Mouse (Mus musculus) intestine, postnatal 0 days (tissue): ENCODE results near the gene Anks1. TPM values are rescaled to one million over a fixed set of nuclear protein-coding genes. Genes with fewer than 3 reads are reported as not detected.
A peak's percentile ranks its signal among the peaks of the same experiment; 100 is the strongest.

Experiments
- ATAC-seq: fragments of 200-750 bp; cut with Nextera tagmentation; 2 replicates; pipeline ENCODE4 v1.8.0; 2017; ENCODE audit warnings: mild to moderate bottlenecking, moderate TSS enrichment, moderate library complexity
- H3K27ac ChIP-seq: fragments of 300-500 bp; sonication (generic); 2 replicates; pipeline ENCODE4 v1.5.1; 2014; ENCODE audit warnings: mild to moderate bottlenecking, low read depth, low read length, moderate library complexity
- H3K27me3 ChIP-seq: fragments of 300-500 bp; sonication (generic); replicated peaks from 2 replicates; pipeline ENCODE4 v1.6.1; 2014; ENCODE audit warnings: low read length, mixed read lengths; ENCODE audit not compliant: control insufficient read depth, insufficient read depth
- H3K36me3 ChIP-seq: fragments of 300-500 bp; sonication (generic); 2 replicates; pipeline ENCODE4 v1.6.1; 2014; ENCODE audit warnings: mild to moderate bottlenecking, moderate library complexity; ENCODE audit not compliant: control insufficient read depth, insufficient read depth
- H3K4me1 ChIP-seq: fragments of 300-500 bp; sonication (generic); replicated peaks from 2 replicates; pipeline ENCODE4 v1.6.1; 2014; ENCODE audit warnings: antibody characterized with exemption, low read length, mixed read lengths; ENCODE audit not compliant: control insufficient read depth, insufficient read depth
- H3K4me2 ChIP-seq: fragments of 300-500 bp; sonication (generic); replicated peaks from 2 replicates; pipeline ENCODE4 v1.6.1; 2014; ENCODE audit warnings: low read depth, mild to moderate bottlenecking, moderate library complexity
- H3K4me3 ChIP-seq: fragments of 300-500 bp; sonication (generic); 2 replicates; pipeline ENCODE4 v1.5.1; 2014; ENCODE audit warnings: low read depth, low read length
- H3K9ac ChIP-seq: fragments of 300-500 bp; sonication (generic); 2 replicates; pipeline ENCODE4 v1.6.1; 2014; ENCODE audit warnings: mild to moderate bottlenecking, low read depth, low read length
- H3K9me3 ChIP-seq: fragments of 300-500 bp; sonication (generic); 2 replicates; pipeline ENCODE4 v1.6.1; 2016; ENCODE audit warnings: mixed run types; ENCODE audit not compliant: control insufficient read depth
- CTCF ChIP-seq: sonication (generic); IDR thresholded peaks from 2 replicates; pipeline ENCODE4 v1.5.1; 2016; ENCODE audit warnings: low read depth, mild to moderate bottlenecking, control low read depth, antibody characterized with exemption, moderate library complexity
- WGBS: fragments of 180-500 bp; shearing (Covaris S2); extraction: QIAGEN DNeasy Blood & Tissue Kit; methylation state at CpG from one replicate; pipeline ENCODE4 v1.1.7; 2014; 5-methylcytosine and 5-hydroxymethylcytosine counted together
- polyA plus RNA-seq: library from polyadenylated mRNA; unstranded; fragments of >200 nt; fragmentation: Nextera tagmentation; extraction: Ambion mirVana; gene quantifications from 2 replicates; pipeline ENCODE4 v1.2.1, GENCODE M21; 2015

The Anks1 gene
- polyA plus RNA-seq, 1 experiment from 2014 or later = 10.0 TPM

DNA sequence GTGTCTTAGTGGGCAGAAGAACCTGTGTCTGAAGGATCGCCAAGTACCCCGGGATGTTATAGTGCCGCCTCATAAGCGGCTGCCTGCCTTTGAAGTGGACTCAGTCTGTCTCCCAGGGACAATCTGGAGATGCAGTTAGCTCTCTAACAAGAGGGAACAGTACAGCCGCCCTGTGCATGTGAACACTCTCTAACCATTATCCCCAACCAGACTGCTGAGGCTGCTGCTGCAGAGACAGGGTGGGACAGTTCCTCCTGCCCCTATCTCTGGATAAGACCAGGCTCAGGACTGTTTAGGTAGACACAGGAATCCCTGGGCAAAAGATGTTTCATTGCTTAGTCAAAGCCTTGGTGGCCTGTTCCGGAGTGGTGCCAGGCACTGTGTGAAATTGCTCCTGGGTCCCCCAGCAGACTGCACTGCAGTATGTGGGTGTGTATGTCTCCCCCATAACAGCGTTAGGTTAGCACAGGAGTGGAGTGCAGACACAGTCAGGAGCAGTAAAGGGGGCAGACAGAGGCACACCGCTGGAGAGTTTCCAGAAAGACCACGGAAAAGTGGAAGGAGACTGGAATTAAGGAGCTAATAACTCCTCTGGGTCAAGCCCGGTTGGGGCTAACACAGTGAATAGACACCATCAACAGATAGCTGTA, 100.1 kb downstream of the Anks1 start:
- H3K4me1 ChIP-seq = 0 out of 2 replicates have a peak, but pooled peaks cover 8% of the 10 kb centered on the region
- 0 out of 2 replicates have a peak overlapping the region, but pooled peaks have one; percentile 7 for H3K9ac ChIP-seq
- WGBS = 76% methylated on average over 10 of the region's 10 CpGs
- peak overlapping the region; percentile 57 for H3K4me2 ChIP-seq
- H3K36me3 ChIP-seq = peaks cover 39% of the 10 kb centered on the region; the same call in 1 of the 2 replicates
- no peaks in the 10 kb centered on the region for H3K27me3 ChIP-seq
- no peak for TF ChIP-seq CTCF
- peak overlapping the region; percentile 27 for H3K4me3 ChIP-seq
- 0 out of 2 replicates have a peak overlapping the region, but pooled peaks have one; percentile 61 for H3K27ac ChIP-seq
- ATAC-seq = no peak
- H3K9me3 ChIP-seq = no peaks in the 10 kb centered on the region

DNA sequence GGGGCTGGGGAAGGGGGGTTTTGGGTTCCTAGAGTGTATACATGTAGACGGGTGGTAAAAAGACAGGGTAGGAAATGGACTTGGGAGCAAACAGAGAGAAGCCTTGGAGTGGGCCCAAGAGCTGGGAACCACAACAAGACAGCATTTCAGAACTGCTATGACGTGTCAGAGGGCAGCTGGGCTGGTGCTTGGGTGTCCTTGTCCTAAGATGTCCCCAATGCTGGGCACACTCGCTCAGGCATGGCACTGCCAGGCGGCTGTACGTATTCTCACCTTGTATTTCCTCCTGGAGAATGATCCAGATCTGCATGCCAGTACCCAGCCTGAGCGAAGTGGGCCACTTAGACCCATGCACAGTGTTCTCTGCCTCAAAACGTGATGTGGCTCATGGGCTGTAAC, 100.6 kb downstream of the Anks1 start:
- Histone ChIP-seq H3K9ac (no peak overlapping the region), H3K27ac (no peak overlapping the region), H3K4me3 (peak overlapping the region; percentile 27), H3K27me3 (no peaks in the 10 kb centered on the region), H3K9me3 (no peaks in the 10 kb centered on the region), H3K4me2 (peak overlapping the region; percentile 57), H3K36me3 (peaks cover 39% of the 10 kb centered on the region; the same call in 1 of the 2 replicates), H3K4me1 (peaks cover 8% of the 10 kb centered on the region; the same call in 1 of the 2 replicates)
- TF ChIP-seq CTCF = no peak
- no peak for ATAC-seq
- 84% methylated on average over 7 of the region's 7 CpGs for WGBS

DNA sequence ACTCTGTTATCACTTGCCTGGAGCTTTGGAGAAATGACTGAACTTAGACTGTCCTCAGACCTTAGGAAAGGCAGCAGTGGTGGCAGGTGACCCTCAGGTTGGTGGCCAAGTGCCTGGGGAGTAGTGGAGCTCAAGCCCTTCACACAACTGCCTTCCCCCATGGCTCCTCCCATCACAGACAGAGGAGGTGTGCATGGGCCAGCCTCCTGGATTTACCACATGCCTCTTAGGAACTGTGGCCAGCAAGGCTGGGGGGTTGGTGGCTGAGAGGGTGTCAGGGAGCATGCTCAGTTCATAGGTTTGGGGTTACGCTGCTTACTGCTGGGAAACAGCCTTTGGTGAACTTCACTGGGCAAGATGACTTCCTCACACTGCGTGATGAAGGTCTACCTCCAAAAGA, 101.8 kb downstream of the Anks1 start:
- no peak overlapping the region for H3K4me3 ChIP-seq
- peaks cover 30% of the 10 kb centered on the region; the same call in 1 of the 2 replicates for H3K36me3 ChIP-seq
- H3K4me1 ChIP-seq = peaks cover 8% of the 10 kb centered on the region; the same call in 1 of the 2 replicates
- no peak overlapping the region for H3K9ac ChIP-seq
- no peak for ATAC-seq
- TF ChIP-seq CTCF = no peak
- H3K9me3 ChIP-seq = no peaks in the 10 kb centered on the region
- no peak overlapping the region for H3K4me2 ChIP-seq
- H3K27me3 ChIP-seq = no peaks in the 10 kb centered on the region
- no peak overlapping the region for H3K27ac ChIP-seq
- WGBS = 100% methylated on average over 2 of the region's 2 CpGs

- H3K4me3 ChIP-seq = no peak overlapping the region
- 52% methylated on average over 6 of the region's 6 CpGs for WGBS
- H3K9me3 ChIP-seq = no peaks in the 10 kb centered on the region
- no peak for ATAC-seq
- peak overlapping the region; percentile 50; the same call in 1 of the 2 replicates for H3K27ac ChIP-seq
- H3K36me3 ChIP-seq = peaks cover 27% of the 10 kb centered on the region; the same call in 1 of the 2 replicates
- peaks cover 8% of the 10 kb centered on the region; the same call in 1 of the 2 replicates for H3K4me1 ChIP-seq
- H3K27me3 ChIP-seq = no peaks in the 10 kb centered on the region
- TF ChIP-seq CTCF = no peak
- H3K4me2 ChIP-seq = peak overlapping the region; percentile 48
- H3K9ac ChIP-seq = no peak overlapping the region
These were observed 103.7 kb downstream of the Anks1 start for GRCm38 (mm10) chr17:28012851-28013250.

DNA sequence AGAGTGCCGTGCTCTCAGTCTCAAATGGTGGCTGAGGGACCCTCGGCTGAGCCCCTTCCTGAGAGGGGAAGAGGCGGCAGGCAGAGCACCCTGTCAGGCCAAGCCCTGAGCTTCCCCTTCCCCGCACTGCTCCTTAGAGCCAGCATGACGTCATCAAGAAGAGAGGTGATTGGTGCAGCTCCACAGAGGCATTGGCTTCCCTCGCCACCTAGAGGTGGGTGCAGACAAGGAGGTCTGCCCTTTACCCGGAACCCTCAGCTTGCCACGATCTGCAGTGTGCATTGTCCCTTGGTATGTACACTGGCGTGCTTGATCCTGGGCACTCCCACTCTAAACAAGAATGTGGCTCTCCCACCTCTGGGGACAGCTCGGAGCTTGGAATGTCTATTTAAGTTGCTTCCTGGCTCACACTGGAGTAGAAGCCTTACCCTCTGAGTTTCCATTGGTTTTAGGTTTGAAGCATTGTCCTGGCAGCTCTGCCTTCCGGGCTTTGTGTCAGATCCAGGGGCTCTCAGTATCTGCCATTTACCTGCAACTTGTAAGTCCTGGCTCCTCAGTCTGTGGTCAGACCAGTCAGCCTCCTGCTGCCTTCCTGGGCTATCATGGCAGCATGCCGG, 104.3 kb downstream of the Anks1 start:
- TF ChIP-seq CTCF = peak; percentile 92
- H3K4me2 ChIP-seq = peak overlapping the region; percentile 48
- ATAC-seq = peak; percentile 84
- H3K27ac ChIP-seq = peak overlapping the region; percentile 50
- H3K27me3 ChIP-seq = no peaks in the 10 kb centered on the region
- 14% methylated on average over 12 of the region's 12 CpGs for WGBS
- no peak overlapping the region for H3K4me3 ChIP-seq
- peaks cover 8% of the 10 kb centered on the region; the same call in 1 of the 2 replicates for H3K4me1 ChIP-seq
- no peaks in the 10 kb centered on the region for H3K9me3 ChIP-seq
- H3K9ac ChIP-seq = no peak overlapping the region
- H3K36me3 ChIP-seq = peaks cover 22% of the 10 kb centered on the region; the same call in 1 of the 2 replicates

DNA sequence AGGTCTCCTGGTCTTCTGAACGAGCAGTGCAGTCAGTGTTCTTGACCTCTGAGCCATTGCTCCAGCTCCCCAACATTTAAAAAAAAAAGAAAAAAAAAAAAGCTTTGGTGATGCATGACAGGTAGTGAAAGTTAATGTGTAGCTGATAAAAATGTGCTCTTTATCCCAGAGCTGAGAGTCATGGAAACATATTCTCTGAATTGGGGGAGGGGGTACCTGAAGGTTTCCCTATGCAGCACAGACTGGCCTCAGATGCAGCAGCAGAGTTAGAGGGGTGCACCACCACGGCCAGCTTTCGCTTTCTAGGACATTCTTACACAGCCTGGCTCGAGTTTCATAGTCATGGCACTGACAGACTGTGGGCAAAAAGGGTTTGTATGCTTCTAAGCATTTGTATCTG, 105.3 kb downstream of the Anks1 start:
- Histone ChIP-seq H3K4me3 (no peak overlapping the region), H3K4me1 (peaks cover 8% of the 10 kb centered on the region; the same call in 1 of the 2 replicates), H3K9me3 (no peaks in the 10 kb centered on the region), H3K9ac (no peak overlapping the region), H3K27ac (peak overlapping the region; percentile 0; the same call in 1 of the 2 replicates), H3K27me3 (no peaks in the 10 kb centered on the region), H3K4me2 (no peak overlapping the region), H3K36me3 (peaks cover 13% of the 10 kb centered on the region; the same call in 1 of the 2 replicates)
- no peak for ATAC-seq
- 62% methylated on average over 4 of the region's 4 CpGs for WGBS
- no peak for TF ChIP-seq CTCF
